ENCODE assay signal across 16 mouse cellular contexts in genomic region chr1:135385161-135385560, GRCm38 (mm10). TPM values are rescaled to one million over a fixed set of nuclear protein-coding genes. Genes with fewer than 3 reads are reported as not detected.
"Had no signal": no experiment of that assay in that cellular context is flagged by ENCODE, and none has a peak within 500 bp of the region (broad histone marks: within the 10 kb centered on the region; RNA-seq: fewer than 3 reads in every experiment).

No protein-coding gene starts in this region.

- H3K4me3 ChIP-seq: limb, embryonic 12.5 days; liver, embryonic 13.5 days; lung, embryonic 15.5 days; megakaryocyte, embryonic 14.5 days; midbrain, embryonic 15.5 days; neural tube, embryonic 12.5 days had no signal

- H3K27me3 ChIP-seq: limb, embryonic 12.5 days; liver, embryonic 13.5 days; lung, embryonic 15.5 days; megakaryocyte, embryonic 14.5 days; midbrain, embryonic 15.5 days; neural tube, embryonic 12.5 days had no signal

- DNase-seq: kidney, postnatal 10 days; kidney, postnatal 4 days; liver; liver, embryonic 13.5 days; liver, postnatal 0 days; lung, postnatal 14 days; thymus, postnatal 14 days had no signal

- H3K27ac ChIP-seq: limb, embryonic 12.5 days; liver, embryonic 13.5 days; lung, embryonic 15.5 days; macrophage; midbrain, embryonic 15.5 days; neural tube, embryonic 12.5 days; stomach, postnatal 0 days had no signal

- H3K4me1 ChIP-seq: limb, embryonic 12.5 days; liver, embryonic 13.5 days; lung, embryonic 15.5 days; midbrain, embryonic 15.5 days; neural tube, embryonic 12.5 days had no signal

RNA-seq across cellular contexts. Expression of gene Shisa4, which starts 10.1 kb away (rescaled TPM):
- total RNA-seq: monocyte, adult 5-6 weeks; neutrophil, adult 5-6 weeks had no signal
